Mouse (Mus musculus): ENCODE measurements around the gene Gm14525. TPM values are rescaled to one million over a fixed set of nuclear protein-coding genes. Genes with fewer than 3 reads are reported as not detected.

Gene Gm14525
- not detected for polyA plus RNA-seq (2014; fragmentation: Illumina TruSeq; extraction: RNeasy Lipid Tissue Mini Kit (QIAGEN cat#74804); ENCODE audit: low read depth, low replicate concordance)

GRCm38 (mm10) chrX:26702538-26702937 lies at the start of gene Gm14525:
TSS of gene Gm14525 (minus strand) at chrX:26702638.

Other genes with a start within 250 kb of the Gm14525 start
- gene Slx, start 157.1 kb downstream of the Gm14525 start, polyA plus RNA-seq (2014; fragmentation: Illumina TruSeq; extraction: RNeasy Lipid Tissue Mini Kit (QIAGEN cat#74804); ENCODE audit: low read depth, low replicate concordance), result not detected
- not detected for gene Gm6121, start 233.1 kb upstream of the Gm14525 start, polyA plus RNA-seq (2014; fragmentation: Illumina TruSeq; extraction: RNeasy Lipid Tissue Mini Kit (QIAGEN cat#74804); ENCODE audit: low read depth, low replicate concordance)